Mouse (Mus musculus) forebrain, embryonic 10.5 days (tissue): ENCODE results near the gene Ppp2r5e. TPM values are rescaled to one million over a fixed set of nuclear protein-coding genes. Genes with fewer than 3 reads are reported as not detected.

Experiments
- DNase-seq: peaks from one replicate; pipeline ENCODE4 v3.0.0-alpha.2; 2017; ENCODE audit warnings: low spot score; ENCODE audit errors: extremely low spot score
- H3K27ac ChIP-seq: fragments of 300-500 bp; sonication (generic); 2 replicates; pipeline ENCODE4 v1.5.1; 2016; ENCODE audit warnings: mild to moderate bottlenecking
- H3K27me3 ChIP-seq: fragments of 300-500 bp; sonication (generic); 2 replicates; pipeline ENCODE4 v1.6.1; 2016; ENCODE audit warnings: mild to moderate bottlenecking; ENCODE audit not compliant: poor library complexity, severe bottlenecking
- H3K36me3 ChIP-seq: fragments of 300-500 bp; sonication (generic); replicated peaks from 2 replicates; pipeline ENCODE4 v1.6.1; 2016; ENCODE audit warnings: mild to moderate bottlenecking, moderate library complexity
- H3K4me1 ChIP-seq: fragments of 300-500 bp; sonication (generic); 2 replicates; pipeline ENCODE4 v1.6.1; 2016
- H3K4me3 ChIP-seq: fragments of 300-500 bp; sonication (generic); 2 replicates; pipeline ENCODE4 v1.5.1; 2016; ENCODE audit warnings: mild to moderate bottlenecking, moderate library complexity
- H3K9me3 ChIP-seq: fragments of 300-500 bp; sonication (generic); 2 replicates; pipeline ENCODE4 v1.6.1; 2016; ENCODE audit warnings: mild to moderate bottlenecking, moderate library complexity
- WGBS: fragments of 180-500 bp; shearing (Covaris S2); methylation state at CpG from one replicate; pipeline ENCODE4 v1.1.7; 2016; 5-methylcytosine and 5-hydroxymethylcytosine counted together
- polyA plus RNA-seq: library from polyadenylated mRNA; unstranded; fragments of >200 nt; fragmentation: Nextera tagmentation; extraction: Ambion mirVana; gene quantifications from 2 replicates; pipeline ENCODE4 v1.2.1, GENCODE M21; 2016

Gene Ppp2r5e
- polyA plus RNA-seq, 1 experiment from 2014 or later, result 15.2 TPM

GRCm38 (mm10) chr12:75528300-75528699 lies 67.7 kb downstream of the Ppp2r5e start:
- 93% methylated on average over 1 of the region's 1 CpGs for WGBS
- H3K36me3 ChIP-seq, result peaks cover 9% of the 10 kb centered on the region

GRCm38 (mm10) chr12:75524199-75524598 lies 71.8 kb downstream of the Ppp2r5e start:
- Histone ChIP-seq H3K27me3 (no peaks in the 10 kb centered on the region), H3K4me1 (peaks cover 12% of the 10 kb centered on the region), H3K27ac (no peak overlapping the region), H3K9me3 (no peaks in the 10 kb centered on the region), H3K36me3 (peaks cover 9% of the 10 kb centered on the region), H3K4me3 (no peak overlapping the region)
- 86% methylated on average over 3 of the region's 3 CpGs for WGBS
- no peak for DNase-seq

More at GRCm38 (mm10) chr12:75528300-75528699, 67.7 kb downstream of the Ppp2r5e start:
- Histone ChIP-seq H3K9me3 (no peaks in the 10 kb centered on the region), H3K4me1 (0 out of 2 replicates have a peak, but pooled peaks cover 5% of the 10 kb centered on the region), H3K27me3 (no peaks in the 10 kb centered on the region), H3K27ac (no peak overlapping the region), H3K4me3 (no peak overlapping the region)
- DNase-seq, result no peak

- H3K27ac ChIP-seq, result no peak overlapping the region
- peaks cover 9% of the 10 kb centered on the region for H3K36me3 ChIP-seq
- no peaks in the 10 kb centered on the region for H3K27me3 ChIP-seq
- DNase-seq, result no peak
- H3K9me3 ChIP-seq, result no peaks in the 10 kb centered on the region
- WGBS, result 82% methylated on average over 2 of the region's 2 CpGs
- H3K4me1 ChIP-seq, result peaks cover 12% of the 10 kb centered on the region
- H3K4me3 ChIP-seq, result no peak overlapping the region
Measured at GRCm38 (mm10) chr12:75522931-75523330, 73.1 kb downstream of the Ppp2r5e start.

- Histone ChIP-seq H3K27ac (no peak overlapping the region), H3K4me1 (peaks cover 12% of the 10 kb centered on the region), H3K27me3 (no peaks in the 10 kb centered on the region), H3K9me3 (no peaks in the 10 kb centered on the region), H3K4me3 (no peak overlapping the region), H3K36me3 (peaks cover 9% of the 10 kb centered on the region)
- WGBS, result 93% methylated on average over 2 of the region's 2 CpGs
- no peak for DNase-seq
Measured at GRCm38 (mm10) chr12:75522360-75522759, 73.7 kb downstream of the Ppp2r5e start.

GRCm38 (mm10) chr12:75520395-75520794 lies 75.7 kb downstream of the Ppp2r5e start:
- DNase-seq, result no peak

GRCm38 (mm10) chr12:75519181-75519940 lies 76.7 kb downstream of the Ppp2r5e start:
- Histone ChIP-seq H3K36me3 (peaks cover 13% of the 10 kb centered on the region), H3K27me3 (no peaks in the 10 kb centered on the region), H3K9me3 (no peaks in the 10 kb centered on the region), H3K4me1 (peaks cover 20% of the 10 kb centered on the region), H3K27ac (no peak overlapping the region), H3K4me3 (no peak overlapping the region)
- DNase-seq, result no peak
- WGBS, result 95% methylated on average over 10 of the region's 10 CpGs

More at GRCm38 (mm10) chr12:75520395-75520794, 75.7 kb downstream of the Ppp2r5e start:
- Histone ChIP-seq H3K9me3 (no peaks in the 10 kb centered on the region), H3K4me3 (no peak overlapping the region), H3K4me1 (peaks cover 17% of the 10 kb centered on the region), H3K27ac (no peak overlapping the region), H3K36me3 (peaks cover 6% of the 10 kb centered on the region), H3K27me3 (no peaks in the 10 kb centered on the region)
- 64% methylated on average over 3 of the region's 3 CpGs for WGBS

GRCm38 (mm10) chr12:75515301-75515906 lies 80.6 kb downstream of the Ppp2r5e start:
- Histone ChIP-seq H3K4me3 (no peak overlapping the region), H3K4me1 (peaks cover 13% of the 10 kb centered on the region), H3K36me3 (peaks cover 29% of the 10 kb centered on the region), H3K9me3 (no peaks in the 10 kb centered on the region), H3K27me3 (no peaks in the 10 kb centered on the region), H3K27ac (no peak overlapping the region)
- DNase-seq, result no peak
- 72% methylated on average over 10 of the region's 10 CpGs for WGBS

- no peak for DNase-seq
- Histone ChIP-seq H3K27me3 (no peaks in the 10 kb centered on the region), H3K4me3 (no peak overlapping the region), H3K27ac (no peak overlapping the region), H3K4me1 (peaks cover 7% of the 10 kb centered on the region), H3K36me3 (peaks cover 39% of the 10 kb centered on the region), H3K9me3 (no peaks in the 10 kb centered on the region)
- 95% methylated on average over 2 of the region's 2 CpGs for WGBS
Measured at GRCm38 (mm10) chr12:75511520-75511919, 84.5 kb downstream of the Ppp2r5e start.

- H3K27ac ChIP-seq, result no peak overlapping the region
- H3K27me3 ChIP-seq, result no peaks in the 10 kb centered on the region
- 81% methylated on average over 6 of the region's 6 CpGs for WGBS
- no peak overlapping the region for H3K4me3 ChIP-seq
- no peaks in the 10 kb centered on the region for H3K9me3 ChIP-seq
- H3K4me1 ChIP-seq, result no peaks in the 10 kb centered on the region
- peaks cover 10% of the 10 kb centered on the region for H3K36me3 ChIP-seq
- DNase-seq, result no peak
Measured at GRCm38 (mm10) chr12:75504991-75505650, 90.9 kb downstream of the Ppp2r5e start.

GRCm38 (mm10) chr12:75502664-75503063 lies 93.4 kb downstream of the Ppp2r5e start:
- 88% methylated on average over 4 of the region's 4 CpGs for WGBS
- no peak overlapping the region for H3K4me3 ChIP-seq
- no peaks in the 10 kb centered on the region for H3K4me1 ChIP-seq
- H3K27me3 ChIP-seq, result no peaks in the 10 kb centered on the region
- DNase-seq, result no peak
- no peak overlapping the region for H3K27ac ChIP-seq
- peaks cover 7% of the 10 kb centered on the region for H3K36me3 ChIP-seq
- H3K9me3 ChIP-seq, result no peaks in the 10 kb centered on the region

GRCm38 (mm10) chr12:75497698-75498097 lies 98.3 kb downstream of the Ppp2r5e start:
- WGBS, result 92% methylated on average over 1 of the region's 1 CpGs
- H3K36me3 ChIP-seq, result peaks cover 7% of the 10 kb centered on the region

GRCm38 (mm10) chr12:75495636-75496035 lies 100.4 kb downstream of the Ppp2r5e start:
- Histone ChIP-seq H3K36me3 (peaks cover 11% of the 10 kb centered on the region), H3K27me3 (no peaks in the 10 kb centered on the region)
- 94% methylated on average over 3 of the region's 3 CpGs for WGBS

More at GRCm38 (mm10) chr12:75497698-75498097, 98.3 kb downstream of the Ppp2r5e start:
- H3K27me3 ChIP-seq, result no peaks in the 10 kb centered on the region
- no peak overlapping the region for H3K4me3 ChIP-seq
- H3K4me1 ChIP-seq, result no peaks in the 10 kb centered on the region
- DNase-seq, result no peak
- no peaks in the 10 kb centered on the region for H3K9me3 ChIP-seq
- H3K27ac ChIP-seq, result no peak overlapping the region

GRCm38 (mm10) chr12:75494643-75495042 lies 101.4 kb downstream of the Ppp2r5e start:
- WGBS, result 90% methylated on average over 3 of the region's 3 CpGs

More at GRCm38 (mm10) chr12:75495636-75496035, 100.4 kb downstream of the Ppp2r5e start:
- Histone ChIP-seq H3K4me3 (no peak overlapping the region), H3K27ac (no peak overlapping the region), H3K4me1 (no peaks in the 10 kb centered on the region), H3K9me3 (no peaks in the 10 kb centered on the region)
- DNase-seq, result no peak

More at GRCm38 (mm10) chr12:75494643-75495042, 101.4 kb downstream of the Ppp2r5e start:
- H3K4me1 ChIP-seq, result no peaks in the 10 kb centered on the region
- no peaks in the 10 kb centered on the region for H3K9me3 ChIP-seq
- H3K4me3 ChIP-seq, result no peak overlapping the region
- H3K27me3 ChIP-seq, result no peaks in the 10 kb centered on the region
- DNase-seq, result no peak
- peaks cover 16% of the 10 kb centered on the region for H3K36me3 ChIP-seq
- H3K27ac ChIP-seq, result no peak overlapping the region
